Mouse (Mus musculus) liver, embryonic 13.5 days (tissue): ENCODE measurements around the gene Cdc37. TPM values are rescaled to one million over a fixed set of nuclear protein-coding genes. Genes with fewer than 3 reads are reported as not detected.
"Not testable (repeated sequence)": the region's sequence is repeated elsewhere in the genome, so short reads cannot be mapped to it uniquely, and the experiment has no call there.

ENCODE experiments used
- ATAC-seq: fragments of 200-750 bp; cut with Nextera tagmentation; 2 replicates; pipeline ENCODE4 v1.8.0; 2017; ENCODE audit warnings: low read depth, mild to moderate bottlenecking, moderate number of reproducible peaks, moderate library complexity
- DNase-seq: peaks from one replicate; pipeline ENCODE4 v3.0.0; 2022
- H3K27ac ChIP-seq: fragments of 300-500 bp; sonication (generic); 2 replicates; pipeline ENCODE4 v1.5.1; 2015; ENCODE audit warnings: moderate library complexity, mild to moderate bottlenecking, inconsistent platforms
- H3K27me3 ChIP-seq: fragments of 300-500 bp; sonication (generic); 2 replicates; pipeline ENCODE4 v1.6.1; 2015; ENCODE audit warnings: mild to moderate bottlenecking, inconsistent platforms
- H3K36me3 ChIP-seq: fragments of 300-500 bp; sonication (generic); 2 replicates; pipeline ENCODE4 v1.6.1; 2015; ENCODE audit warnings: mild to moderate bottlenecking, inconsistent platforms
- H3K4me1 ChIP-seq: fragments of 300-500 bp; sonication (generic); replicated peaks from 2 replicates; pipeline ENCODE4 v1.6.1; 2015; ENCODE audit warnings: inconsistent platforms
- H3K4me2 ChIP-seq: fragments of 300-500 bp; sonication (generic); 2 replicates; pipeline ENCODE4 v1.6.1; 2015; ENCODE audit warnings: inconsistent platforms, mild to moderate bottlenecking, moderate library complexity
- H3K4me3 ChIP-seq: fragments of 300-500 bp; sonication (generic); replicated peaks from 2 replicates; pipeline ENCODE4 v1.5.1; 2015; ENCODE audit warnings: mild to moderate bottlenecking, inconsistent platforms
- H3K9ac ChIP-seq: fragments of 300-500 bp; sonication (generic); 2 replicates; pipeline ENCODE4 v1.6.1; 2015; ENCODE audit warnings: mild to moderate bottlenecking, inconsistent platforms
- H3K9me3 ChIP-seq: fragments of 300-500 bp; sonication (generic); replicated peaks from 2 replicates; pipeline ENCODE4 v1.6.1; 2016; ENCODE audit warnings: inconsistent platforms
- WGBS: fragments of 180-500 bp; shearing (Covaris S2); methylation state at CpG from one replicate; pipeline ENCODE4 v1.1.7; 2015; ENCODE audit not compliant: insufficient replicate concordance; 5-methylcytosine and 5-hydroxymethylcytosine counted together
- polyA plus RNA-seq: library from polyadenylated mRNA; unstranded; fragments of >200 nt; fragmentation: Nextera tagmentation; extraction: Ambion mirVana; gene quantifications from 2 replicates; pipeline ENCODE4 v1.2.1, GENCODE M21; 2015

The Cdc37 gene
- 170 and 200 TPM in 2 replicates for polyA plus RNA-seq

DNA sequence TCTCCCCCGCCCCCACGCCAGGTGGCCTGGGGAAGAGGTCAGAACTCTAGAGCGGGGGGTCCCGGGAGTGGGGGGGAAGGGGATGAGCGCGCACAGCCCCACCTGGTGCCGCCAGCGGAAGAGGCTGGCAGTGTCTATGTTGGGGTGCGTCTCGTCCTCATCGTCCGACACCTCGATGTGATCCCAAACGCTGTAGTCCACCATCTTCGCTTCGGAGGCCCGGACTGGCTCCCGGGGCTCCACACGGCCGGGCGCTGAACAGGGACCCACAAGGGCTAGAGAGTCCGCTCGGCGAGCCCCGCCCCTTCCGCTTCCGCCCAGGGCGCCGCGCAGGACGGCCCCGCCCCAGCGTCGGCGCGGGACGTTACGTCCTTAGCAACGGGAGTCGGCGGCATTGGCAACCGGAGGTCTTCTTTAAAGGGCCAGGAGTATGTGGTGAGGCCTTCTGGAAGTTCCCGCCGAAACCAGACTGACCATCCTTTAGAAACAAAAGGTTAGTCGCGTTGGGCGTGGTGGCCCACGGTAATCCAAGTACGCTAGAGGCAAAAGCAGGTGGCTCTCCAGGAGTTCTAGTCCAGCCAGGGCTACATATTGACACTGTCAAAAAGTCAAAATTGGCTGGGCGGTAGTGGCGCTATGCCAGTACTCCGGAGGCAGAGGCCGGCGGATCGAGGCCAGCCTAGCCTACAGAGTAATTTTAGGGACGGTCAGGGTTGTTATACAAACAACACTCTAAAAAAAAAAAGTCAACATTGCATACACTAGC, at the start of gene Cdc37:
Cdc37 (minus strand) TSS at position 329 of the 766 bp plus-strand sequence.
- 4% methylated on average over 55 of the region's 56 CpGs for WGBS
- Histone ChIP-seq H3K4me2 (peak within 1 kb of the TSS; percentile 85), H3K4me1 (peaks cover 66% of the 10 kb centered on the region), H3K4me3 (peak within 1 kb of the TSS; percentile 92), H3K27ac (peak within 1 kb of the TSS; percentile 82), H3K9me3 (no peaks in the 10 kb centered on the region), H3K27me3 (no peaks in the 10 kb centered on the region), H3K36me3 (peaks cover 24% of the 10 kb centered on the region), H3K9ac (peak within 1 kb of the TSS; percentile 92)
- ATAC-seq = peak; percentile 92
- peak; percentile 89 for DNase-seq

DNA sequence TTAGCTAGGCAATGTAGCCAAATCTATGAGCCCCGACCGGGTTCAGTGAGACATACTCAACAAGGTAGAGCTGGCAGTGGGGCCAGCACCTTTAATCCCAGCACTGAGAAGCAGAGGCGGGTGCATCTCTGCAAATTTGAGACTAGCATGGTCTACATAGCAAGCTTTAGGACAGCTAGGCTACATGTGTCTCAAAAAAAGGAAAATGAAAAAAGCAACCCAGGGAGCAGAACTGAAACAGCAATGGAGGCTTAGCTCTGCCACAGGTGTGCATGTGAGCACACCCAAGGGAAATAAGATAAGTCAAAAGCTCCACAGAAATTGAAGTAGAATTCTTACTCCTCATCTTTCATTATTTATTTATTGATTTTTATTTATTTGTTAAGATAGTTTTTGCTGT, 49.2 kb upstream of the Cdc37 start:
- H3K4me3 ChIP-seq = no peak overlapping the region
- no peak for ATAC-seq
- no peaks in the 10 kb centered on the region for H3K36me3 ChIP-seq
- no peaks in the 10 kb centered on the region for H3K27me3 ChIP-seq
- DNase-seq = no peak
- H3K9me3 ChIP-seq = no peaks in the 10 kb centered on the region
- H3K4me1 ChIP-seq = peaks cover 11% of the 10 kb centered on the region
- no peak overlapping the region for H3K9ac ChIP-seq
- H3K27ac ChIP-seq = no peak overlapping the region
- whole genome bisulfite sequencing = 78% methylated on average over 3 of the region's 3 CpGs
- no peak overlapping the region for H3K4me2 ChIP-seq

DNA sequence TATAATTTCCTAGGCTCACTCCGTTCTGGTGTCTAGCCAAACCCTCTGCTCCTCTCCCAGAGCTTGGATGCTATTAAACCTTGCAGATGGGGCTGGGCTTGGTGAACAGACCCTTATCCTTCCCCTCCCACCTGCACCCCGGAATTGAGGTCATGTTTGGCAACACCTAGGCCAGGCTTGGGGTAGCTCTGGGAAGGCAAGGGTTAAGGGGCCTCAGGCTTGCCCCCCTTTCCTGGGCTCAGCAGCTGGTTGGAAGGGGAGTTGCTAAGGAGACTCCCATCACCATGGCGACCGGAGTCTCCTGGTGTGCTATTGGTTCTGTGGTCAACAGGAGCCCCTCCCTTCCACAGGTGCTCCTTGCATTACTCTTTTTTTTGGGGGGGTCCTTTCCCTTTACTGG, 48.2 kb upstream of the Cdc37 start:
- Histone ChIP-seq H3K27ac (no peak overlapping the region), H3K4me3 (no peak overlapping the region), H3K4me2 (no peak overlapping the region), H3K9me3 (no peaks in the 10 kb centered on the region), H3K27me3 (no peaks in the 10 kb centered on the region), H3K9ac (no peak overlapping the region), H3K36me3 (no peaks in the 10 kb centered on the region), H3K4me1 (peaks cover 10% of the 10 kb centered on the region)
- DNase-seq (no peak), ATAC-seq (no peak)
- 67% methylated on average over 4 of the region's 4 CpGs for WGBS

GRCm38 (mm10) chr9:21196521-21197433, 47.0 kb upstream of the Cdc37 start:
- no peak for ATAC-seq
- Histone ChIP-seq H3K9me3 (no peaks in the 10 kb centered on the region), H3K4me1 (peaks cover 10% of the 10 kb centered on the region), H3K4me3 (no peak overlapping the region), H3K27ac (no peak overlapping the region), H3K36me3 (no peaks in the 10 kb centered on the region), H3K9ac (no peak overlapping the region), H3K27me3 (no peaks in the 10 kb centered on the region), H3K4me2 (peak overlapping the region; percentile 14; the same call in 1 of the 2 replicates)
- 71% methylated on average over 19 of the region's 19 CpGs for WGBS
- DNase-seq = no peak

- not testable (repeated sequence) for H3K9ac ChIP-seq, H3K4me1 ChIP-seq, DNase-seq, ATAC-seq, H3K36me3 ChIP-seq, H3K4me3 ChIP-seq, H3K27ac ChIP-seq, H3K9me3 ChIP-seq, H3K4me2 ChIP-seq, H3K27me3 ChIP-seq
- WGBS = 74% methylated on average over 7 of the region's 7 CpGs
These were observed 46.1 kb upstream of the Cdc37 start for GRCm38 (mm10) chr9:21195736-21196505.

- Histone ChIP-seq H3K9me3 (no peaks in the 10 kb centered on the region), H3K4me2 (no peak overlapping the region), H3K9ac (no peak overlapping the region), H3K4me3 (no peak overlapping the region), H3K4me1 (peaks cover 10% of the 10 kb centered on the region), H3K27ac (no peak overlapping the region), H3K36me3 (no peaks in the 10 kb centered on the region), H3K27me3 (no peaks in the 10 kb centered on the region)
- ATAC-seq = no peak
- DNase-seq = peak; percentile 11
- WGBS = 75% methylated on average over 4 of the region's 4 CpGs
These were observed 45.2 kb upstream of the Cdc37 start for GRCm38 (mm10) chr9:21194787-21195493.

DNA sequence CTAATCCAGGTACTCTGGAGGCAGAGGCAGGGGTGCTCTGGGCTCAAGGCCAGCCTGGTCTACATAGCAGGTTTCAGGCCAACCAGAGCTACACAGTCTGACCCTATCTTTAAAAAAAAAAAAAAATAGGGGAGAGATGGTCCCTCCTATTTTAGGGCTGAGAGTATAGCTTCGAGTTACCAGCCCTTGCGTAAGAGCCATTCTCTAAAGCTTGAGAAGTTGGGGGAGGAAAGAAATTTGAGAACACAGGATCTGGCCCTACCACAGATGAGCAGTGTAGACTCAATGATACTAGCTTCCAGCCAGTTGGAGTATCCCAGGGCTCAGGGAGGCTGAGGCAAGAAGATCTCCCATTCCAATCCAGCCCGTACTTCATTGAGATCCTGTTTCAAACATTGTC, 44.0 kb upstream of the Cdc37 start:
- Histone ChIP-seq H3K36me3 (no peaks in the 10 kb centered on the region), H3K9ac (no peak overlapping the region), H3K27ac (no peak overlapping the region), H3K27me3 (no peaks in the 10 kb centered on the region), H3K9me3 (no peaks in the 10 kb centered on the region), H3K4me1 (peaks cover 10% of the 10 kb centered on the region), H3K4me2 (no peak overlapping the region), H3K4me3 (no peak overlapping the region)
- DNase-seq (no peak), ATAC-seq (no peak)
- WGBS = 68% methylated on average over 3 of the region's 3 CpGs

GRCm38 (mm10) chr9:21190670-21191069, 40.9 kb upstream of the Cdc37 start:
- Histone ChIP-seq H3K9me3 (no peaks in the 10 kb centered on the region), H3K27me3 (no peaks in the 10 kb centered on the region), H3K4me1 (peaks cover 10% of the 10 kb centered on the region), H3K9ac (no peak overlapping the region), H3K4me2 (no peak overlapping the region), H3K4me3 (no peak overlapping the region), H3K27ac (no peak overlapping the region), H3K36me3 (no peaks in the 10 kb centered on the region)
- 69% methylated on average over 3 of the region's 3 CpGs for WGBS
- ATAC-seq (no peak), DNase-seq (no peak)

DNA sequence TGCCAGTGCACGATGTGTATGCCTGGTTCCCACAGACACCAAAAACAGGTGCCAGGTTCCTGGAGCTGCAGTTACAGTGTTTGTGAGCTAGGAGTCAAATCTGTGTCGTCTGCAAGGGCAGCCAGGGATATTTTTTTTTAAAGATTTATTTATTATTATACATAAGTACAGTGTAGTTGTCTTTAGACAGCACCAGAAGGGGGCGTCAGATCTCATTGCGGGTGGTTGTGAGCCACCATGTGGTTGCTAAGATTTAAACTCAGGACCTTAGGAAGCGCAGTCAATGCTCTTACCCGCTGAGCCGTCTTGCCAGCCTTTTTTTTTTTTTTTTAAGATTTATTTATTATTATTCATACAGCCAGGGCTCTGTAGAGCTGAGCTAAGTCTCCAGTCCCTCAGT, 40.1 kb upstream of the Cdc37 start:
- no peak overlapping the region for H3K4me2 ChIP-seq
- 50% methylated on average over 7 of the region's 7 CpGs for WGBS
- no peak overlapping the region for H3K4me3 ChIP-seq
- no peaks in the 10 kb centered on the region for H3K9me3 ChIP-seq
- H3K27ac ChIP-seq = no peak overlapping the region
- H3K27me3 ChIP-seq = no peaks in the 10 kb centered on the region
- DNase-seq = no peak
- H3K4me1 ChIP-seq = peaks cover 14% of the 10 kb centered on the region
- H3K9ac ChIP-seq = no peak overlapping the region
- no peak for ATAC-seq
- no peaks in the 10 kb centered on the region for H3K36me3 ChIP-seq

DNA sequence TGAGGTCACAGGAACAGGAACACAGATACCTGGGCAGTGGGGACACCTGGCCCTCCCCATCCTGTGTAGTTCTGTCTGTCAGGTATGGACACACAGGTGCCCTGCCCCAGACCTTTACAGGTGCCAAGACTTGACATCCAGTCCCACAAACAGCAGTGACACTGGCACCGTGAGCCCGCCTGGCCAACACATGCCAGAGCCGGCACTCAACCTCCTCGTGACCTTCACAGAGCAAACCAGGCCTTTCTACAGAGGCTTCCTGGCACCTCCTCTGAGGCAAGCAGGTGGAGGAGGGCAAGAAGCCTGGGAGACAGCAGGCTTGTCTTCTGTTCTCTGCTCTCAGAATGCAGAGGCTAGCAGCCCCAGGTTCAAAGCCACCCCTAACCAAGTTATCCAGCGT, 35.7 kb upstream of the Cdc37 start:
- Histone ChIP-seq H3K27ac (no peak overlapping the region), H3K4me1 (peaks cover 55% of the 10 kb centered on the region), H3K4me2 (no peak overlapping the region), H3K27me3 (no peaks in the 10 kb centered on the region), H3K36me3 (no peaks in the 10 kb centered on the region), H3K9ac (no peak overlapping the region), H3K4me3 (no peak overlapping the region), H3K9me3 (no peaks in the 10 kb centered on the region)
- ATAC-seq = no peak
- WGBS = 85% methylated on average over 5 of the region's 5 CpGs
- no peak for DNase-seq
